Mouse (Mus musculus) retina, adult 2 months (tissue): ENCODE results near the gene Sult2a3.
"Not testable (repeated sequence)": the region's sequence is repeated elsewhere in the genome, so short reads cannot be mapped to it uniquely, and the experiment has no call there.

Experiments
- DNase-seq: peaks from one replicate; pipeline ENCODE4 v3.0.0-alpha.2; 2012; ENCODE audit warnings: low read depth, low spot score

Sult2a3 gene

GRCm38 (mm10) chr7:14122944-14123343 is at the start of gene Sult2a3:
Sult2a3 (minus strand) TSS chr7:14123044.
- DNase-seq, result no peak

GRCm38 (mm10) chr7:14120436-14120835 is 2.4 kb downstream of the Sult2a3 start:
- DNase-seq, result no peak

- DNase-seq, result not testable (repeated sequence)
Measured at GRCm38 (mm10) chr7:14119865-14120264, 3.0 kb downstream of the Sult2a3 start.

GRCm38 (mm10) chr7:14116761-14117160 is 6.1 kb downstream of the Sult2a3 start:
- no peak for DNase-seq

- not testable (repeated sequence) for DNase-seq
Measured at GRCm38 (mm10) chr7:14114471-14114870, 8.4 kb downstream of the Sult2a3 start.

- DNase-seq, result not testable (repeated sequence)
Measured at GRCm38 (mm10) chr7:14047821-14048220, 75.0 kb downstream of the Sult2a3 start.

- DNase-seq, result not testable (repeated sequence)
Measured at GRCm38 (mm10) chr7:14030831-14031230, 92.0 kb downstream of the Sult2a3 start.
